Mouse (Mus musculus): ENCODE measurements around the gene Cadm2. TPM values are rescaled to one million over a fixed set of nuclear protein-coding genes. Genes with fewer than 3 reads are reported as not detected.

Cadm2 gene
- 0.17 TPM for polyA plus RNA-seq (2015; fragmentation: Illumina TruSeq; extraction: RNeasy Lipid Tissue Mini Kit (QIAGEN cat#74804); ENCODE audit: insufficient read depth, low read depth, low replicate concordance)

DNA sequence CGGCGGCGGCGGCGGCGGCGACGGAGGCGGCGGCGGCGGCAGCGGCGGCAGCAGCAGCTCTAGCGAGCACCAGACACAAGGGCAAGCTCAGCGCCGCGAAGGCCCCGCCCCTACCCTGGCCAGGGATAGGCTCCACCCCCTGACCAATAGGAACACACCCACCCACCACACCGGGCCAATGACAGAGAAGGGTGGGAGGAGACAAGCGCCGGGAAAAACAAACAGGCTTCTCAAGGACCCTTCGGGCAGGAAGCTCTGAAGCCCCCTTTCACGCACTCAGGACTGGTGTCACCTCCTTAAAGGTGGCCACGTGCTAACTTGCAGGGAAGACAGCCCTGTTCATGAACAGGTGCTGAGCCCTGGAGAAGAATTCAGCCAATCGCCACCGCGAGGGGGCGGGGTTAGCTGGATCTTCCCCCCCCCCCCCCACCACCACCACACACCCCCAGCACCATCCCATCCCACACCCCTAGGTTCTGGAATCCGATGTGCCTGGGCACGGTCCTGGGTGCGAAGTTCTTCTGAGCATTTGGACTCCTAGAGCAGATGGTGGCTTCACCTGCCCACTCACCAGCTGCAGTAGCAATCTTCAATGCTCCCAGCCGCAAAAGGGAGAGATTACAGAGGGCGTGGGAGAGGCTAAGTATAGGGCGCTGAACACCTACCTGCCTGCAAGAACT is at the start of gene Cadm2:
Gene Cadm2 (minus strand): TSS at position 83 of the 680 bp plus-strand sequence.

All from pancreas, adult 10 weeks (tissue).